Mouse (Mus musculus) ovary, postnatal 14 days (tissue): ENCODE measurements around the gene Swap70.
A peak's percentile ranks its signal among the peaks of the same experiment; 100 is the strongest.

ENCODE experiments used
- DNase-seq: peaks from one replicate; pipeline ENCODE4 v3.0.0; 2022; ENCODE audit warnings: low spot score

Gene Swap70

GRCm38 (mm10) chr7:110237837-110238451 is 16.4 kb downstream of the Swap70 start:
- DNase-seq, result peak; percentile 14

DNA sequence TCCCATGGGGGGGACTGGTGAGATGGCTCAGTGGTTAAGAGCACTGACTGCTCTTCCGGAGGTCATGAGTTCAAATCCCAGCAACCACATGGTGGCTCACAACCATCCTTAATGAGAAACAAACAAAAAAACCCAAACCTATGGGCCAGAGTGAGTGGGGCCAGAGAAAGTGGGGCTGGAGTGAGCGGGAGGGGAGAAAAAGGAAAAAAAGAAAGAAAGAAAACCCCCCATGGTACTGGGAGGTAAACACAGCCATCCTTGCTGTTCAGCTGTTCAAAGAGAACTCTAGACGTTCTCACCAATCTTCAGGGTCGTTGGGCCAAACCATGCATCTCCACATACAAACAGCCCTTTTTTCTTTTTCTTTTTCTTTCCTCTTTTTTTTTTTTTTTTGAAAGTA is 18.1 kb downstream of the Swap70 start:
- DNase-seq, result no peak

DNA sequence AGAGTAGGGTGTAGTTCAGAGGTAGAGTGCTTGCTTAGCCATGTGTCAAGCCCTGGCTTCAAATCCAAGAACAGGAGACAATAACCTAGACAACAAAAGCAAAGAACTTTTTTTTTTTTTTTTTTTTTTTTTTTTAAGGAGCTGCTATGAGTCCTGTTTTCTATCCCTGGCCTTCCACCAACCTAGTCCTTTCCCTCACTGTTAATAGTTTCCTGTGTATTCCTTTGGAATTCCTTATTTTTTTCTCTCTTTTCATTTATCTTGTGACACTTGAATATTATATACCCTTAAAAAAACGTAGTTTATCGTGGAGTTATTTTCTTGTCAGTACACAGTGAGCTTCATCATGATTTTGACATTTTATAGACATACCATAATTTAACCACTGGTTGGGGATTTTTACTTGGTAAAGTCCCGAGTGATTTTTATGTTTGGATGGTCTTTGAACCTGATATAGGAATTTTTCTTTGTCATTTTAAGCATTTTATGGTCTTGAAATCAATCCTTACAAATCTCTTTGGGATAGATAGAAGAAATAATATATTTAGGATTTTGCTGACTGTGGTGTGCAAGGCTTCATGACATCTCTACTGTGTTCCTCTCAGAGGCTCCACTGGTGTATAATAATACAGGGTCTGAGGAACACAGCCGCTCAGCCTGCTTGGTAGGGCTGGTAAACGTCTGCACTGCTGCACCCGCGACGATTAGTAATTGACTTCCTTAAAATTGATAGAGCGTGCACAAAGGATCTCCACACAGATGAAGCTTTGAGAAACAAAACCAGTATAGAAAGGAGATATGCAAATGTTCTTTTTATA is 20.2 kb downstream of the Swap70 start:
- DNase-seq, result no peak

DNA sequence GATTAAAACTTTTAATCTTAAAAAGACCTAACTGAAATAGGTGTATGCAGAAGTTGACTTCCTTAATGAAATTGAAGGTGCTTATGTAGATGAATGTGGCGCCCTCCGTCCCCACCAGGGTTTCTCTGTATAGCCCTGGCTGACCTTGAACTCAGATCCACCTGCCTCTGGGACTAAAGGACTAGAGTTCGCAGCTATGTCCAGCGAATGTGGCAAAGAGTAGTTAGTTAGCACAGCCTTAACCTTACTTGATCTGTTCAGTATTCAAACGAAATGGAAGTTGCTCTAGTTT is 20.7 kb downstream of the Swap70 start:
- DNase-seq, result no peak

GRCm38 (mm10) chr7:110245128-110245527 is 23.6 kb downstream of the Swap70 start:
- DNase-seq, result no peak

GRCm38 (mm10) chr7:110246526-110246925 is 25.0 kb downstream of the Swap70 start:
- no peak for DNase-seq

DNA sequence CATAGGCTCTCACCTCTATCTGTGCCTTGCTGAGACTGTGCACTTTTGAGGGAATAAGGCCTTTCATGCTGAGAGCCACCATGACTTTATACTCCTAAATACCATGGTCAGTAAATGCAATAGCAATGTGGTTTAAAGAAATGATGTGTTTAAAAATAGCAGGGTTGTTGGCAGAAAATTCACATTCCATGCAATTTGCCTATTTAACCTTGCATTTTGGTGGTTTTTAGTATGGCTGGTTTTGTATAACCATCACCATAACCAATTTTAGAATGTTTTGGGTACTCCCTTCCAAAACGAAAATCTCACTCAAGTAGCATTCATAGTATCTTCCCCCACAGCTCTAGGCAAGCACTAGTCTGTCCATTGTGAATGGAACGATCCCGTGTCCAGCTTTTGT is 26.3 kb downstream of the Swap70 start:
- no peak for DNase-seq

DNA sequence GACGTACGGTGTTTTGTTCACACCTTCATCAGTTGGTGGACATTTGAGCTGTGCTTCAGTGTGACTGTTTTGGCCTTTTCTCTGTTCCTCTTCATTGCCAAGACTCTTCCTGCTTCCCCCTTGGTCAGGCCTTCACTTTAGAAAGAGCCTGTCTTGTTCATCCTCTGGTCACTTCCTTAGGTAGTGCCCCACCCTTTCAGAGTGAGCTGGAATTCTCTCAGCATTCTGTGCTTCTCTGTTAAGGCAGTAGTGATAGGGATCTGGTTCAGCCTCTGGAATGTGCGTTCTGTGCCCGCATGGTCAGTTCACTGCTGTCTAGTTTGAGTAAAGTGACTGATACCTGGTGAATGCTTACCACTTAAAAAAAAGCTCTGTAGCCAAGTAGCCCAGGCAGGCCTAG is 27.2 kb downstream of the Swap70 start:
- DNase-seq, result no peak

- no peak for DNase-seq
These were observed 32.4 kb downstream of the Swap70 start for GRCm38 (mm10) chr7:110253861-110254260.

- DNase-seq, result no peak
These were observed 32.9 kb downstream of the Swap70 start for GRCm38 (mm10) chr7:110254395-110254794.

DNA sequence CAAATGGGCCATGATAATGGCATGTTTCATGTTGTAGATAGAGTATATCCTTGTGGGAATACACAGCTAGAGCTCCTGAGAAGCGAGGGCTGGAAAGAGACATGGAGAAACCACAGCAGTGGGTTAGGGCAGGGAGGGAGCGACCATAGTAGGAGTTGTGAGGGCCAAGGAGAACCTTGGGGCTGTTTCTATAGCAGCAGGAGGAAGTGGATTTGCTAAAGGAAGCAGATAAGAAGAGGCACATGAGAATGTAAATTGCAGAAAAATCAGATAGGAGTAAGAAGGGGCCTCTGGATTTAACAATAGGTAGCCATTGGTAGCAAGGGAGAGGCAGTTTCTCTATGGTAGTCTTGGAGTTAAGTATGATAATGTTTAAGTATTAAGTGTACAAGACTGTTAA is 35.5 kb downstream of the Swap70 start:
- no peak for DNase-seq

- no peak for DNase-seq
These were observed 36.9 kb downstream of the Swap70 start for GRCm38 (mm10) chr7:110258196-110258950.

DNA sequence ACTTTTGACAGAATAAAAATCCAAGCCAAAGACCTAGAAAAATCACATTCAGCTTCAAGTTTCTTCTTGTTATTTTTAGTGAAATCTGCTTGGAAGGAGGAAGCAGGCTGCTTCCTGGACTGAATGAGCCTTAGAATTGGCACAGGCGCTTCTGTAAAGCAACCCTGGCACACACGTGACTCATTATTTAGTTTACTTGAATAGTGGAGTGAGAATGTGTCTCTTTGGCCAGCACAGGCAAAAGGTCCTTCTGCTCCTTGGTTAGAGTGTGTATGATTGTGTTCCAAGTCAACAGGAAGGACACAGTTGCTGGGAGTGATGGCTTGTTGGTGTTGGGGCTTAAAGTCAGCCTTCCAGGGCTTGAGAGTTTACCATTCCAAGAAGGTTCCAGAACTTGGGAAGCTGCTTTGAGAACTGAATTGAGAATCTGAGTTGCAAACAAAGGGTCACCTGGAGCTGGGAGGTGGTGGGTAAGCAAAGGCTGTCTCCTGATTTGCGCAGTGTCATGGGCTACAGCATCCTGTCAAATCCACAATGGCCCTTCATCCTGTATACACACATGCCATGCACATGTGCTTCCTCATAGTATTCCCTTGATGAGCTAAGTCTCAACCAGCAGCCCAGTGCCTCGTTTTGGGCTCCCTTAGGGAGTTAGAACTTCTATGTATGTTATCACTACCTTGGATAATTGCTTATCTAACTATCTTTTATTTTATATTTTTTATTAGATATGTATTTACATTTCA is 38.6 kb downstream of the Swap70 start:
- DNase-seq, result no peak

GRCm38 (mm10) chr7:110261807-110262206 is 40.3 kb downstream of the Swap70 start:
- no peak for DNase-seq

DNA sequence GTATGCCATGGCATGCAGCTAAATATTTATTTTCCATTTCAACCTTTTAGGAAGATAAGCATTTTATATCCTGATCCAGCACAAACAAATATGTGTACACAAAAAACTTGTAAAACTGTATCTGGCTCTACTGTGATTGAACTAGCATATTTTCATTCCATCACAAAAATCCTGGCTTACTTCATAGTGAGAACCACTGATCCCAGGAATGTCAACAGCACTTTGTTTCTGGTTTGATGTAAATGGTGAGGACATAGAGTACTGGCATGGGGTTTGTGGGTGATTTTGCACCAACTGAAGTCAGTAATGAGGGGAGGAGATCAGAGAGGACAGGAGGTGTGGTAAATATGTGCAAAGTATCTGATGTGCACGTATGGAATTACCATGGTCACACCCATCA is 41.1 kb downstream of the Swap70 start:
- DNase-seq, result no peak

GRCm38 (mm10) chr7:110263474-110263873 is 42.0 kb downstream of the Swap70 start:
- no peak for DNase-seq

GRCm38 (mm10) chr7:110265796-110266195 is 44.3 kb downstream of the Swap70 start:
- DNase-seq, result peak; percentile 90

DNA sequence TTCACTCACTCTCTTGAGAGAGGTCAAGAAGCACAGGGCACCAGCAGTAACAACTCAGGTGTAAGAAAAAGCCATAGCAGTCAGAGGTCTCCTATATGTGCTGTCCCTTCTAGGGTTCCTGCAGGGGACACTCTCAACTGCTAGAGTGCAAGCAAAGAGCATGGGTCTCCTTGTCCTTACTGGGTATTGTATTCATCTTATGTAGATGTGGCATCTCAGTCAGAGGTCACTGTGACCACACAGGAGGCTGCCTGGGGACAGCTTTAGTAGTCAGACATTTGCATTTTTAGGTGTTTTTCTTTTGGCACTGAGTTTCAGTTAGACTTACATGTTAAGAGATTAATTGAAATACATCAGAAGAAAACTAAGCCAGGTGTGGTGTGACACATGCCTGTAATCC is 45.5 kb downstream of the Swap70 start:
- no peak for DNase-seq

GRCm38 (mm10) chr7:110267994-110268393 is 46.5 kb downstream of the Swap70 start:
- no peak for DNase-seq

DNA sequence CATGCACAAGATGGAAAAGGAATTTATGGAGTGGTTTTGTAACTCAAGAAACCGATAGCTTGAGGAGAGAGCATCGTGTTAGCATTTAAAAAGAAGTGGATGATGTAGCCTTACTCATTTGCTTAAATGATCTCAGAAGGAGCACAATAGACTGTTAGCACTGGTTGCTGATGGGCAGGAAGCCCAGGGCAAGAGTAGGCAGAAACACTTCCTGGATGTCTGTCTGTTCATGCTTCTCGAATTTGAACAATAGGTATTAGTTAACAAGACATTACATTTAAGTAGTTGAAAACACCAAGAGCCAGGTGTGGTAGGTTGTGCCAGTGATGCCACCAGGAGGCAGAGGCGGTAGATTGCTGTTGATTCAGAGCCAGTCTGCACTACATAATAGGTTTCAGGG is 47.0 kb downstream of the Swap70 start:
- DNase-seq, result no peak

GRCm38 (mm10) chr7:110269777-110270176 is 48.3 kb downstream of the Swap70 start:
- no peak for DNase-seq

- DNase-seq, result no peak
These were observed 48.9 kb downstream of the Swap70 start for GRCm38 (mm10) chr7:110270455-110270854.

GRCm38 (mm10) chr7:110271814-110272213 is 50.3 kb downstream of the Swap70 start:
- no peak for DNase-seq
